Mouse (Mus musculus) ES-E14 (cell line): ENCODE results near the gene Med1.
A peak's percentile ranks its signal among the peaks of the same experiment; 100 is the strongest.

Experiments used
- CHD2 ChIP-seq: IDR thresholded peaks from 2 replicates; pipeline ENCODE4 v1.6.1; 2014; ENCODE audit warnings: mild to moderate bottlenecking, low read depth, low read length, inconsistent platforms
- MAFK ChIP-seq: IDR thresholded peaks from 2 replicates; pipeline ENCODE4 v1.6.1; 2014; ENCODE audit warnings: mild to moderate bottlenecking, low read depth, low read length, inconsistent platforms; ENCODE audit not compliant: insufficient read depth
- ZC3H11A ChIP-seq: IDR thresholded peaks from 2 replicates; pipeline ENCODE4 v1.6.1; 2012; ENCODE audit warnings: low read depth, mild to moderate bottlenecking, inconsistent platforms, low read length, borderline replicate concordance

DNA sequence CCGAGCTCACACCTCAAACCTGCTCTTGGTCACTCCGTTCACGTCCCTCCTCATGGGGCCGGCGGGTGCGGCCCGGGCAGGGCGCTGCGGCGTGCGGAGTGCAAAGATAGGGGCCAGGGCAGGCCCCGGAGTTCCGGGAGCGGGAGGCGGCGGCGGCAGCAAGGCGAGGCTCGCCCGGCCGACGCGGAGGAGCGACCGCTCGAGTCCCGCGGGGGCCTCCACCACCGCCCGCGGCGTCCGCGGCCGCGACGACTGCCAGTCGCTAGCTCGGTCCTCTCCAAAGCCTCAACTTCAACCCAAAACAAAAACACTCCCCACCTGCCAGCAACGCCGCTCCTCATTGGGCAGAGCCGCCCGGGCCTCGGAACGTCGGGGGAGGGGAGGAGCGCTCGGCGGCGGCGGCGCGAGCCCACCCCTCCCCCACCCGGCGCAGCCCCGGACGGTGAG is 43.8 kb downstream of the Med1 start:
- TF ChIP-seq ZC3H11A (no peak), MAFK (no peak), CHD2 (peak; percentile 67)
